Mouse (Mus musculus): ENCODE data around the gene Mon2. TPM values are rescaled to one million over a fixed set of nuclear protein-coding genes. Genes with fewer than 3 reads are reported as not detected.

Mon2 gene
- total and polyA plus RNA-seq, 2 experiments from 2014 or later = 15.9 to 64.7 TPM

DNA sequence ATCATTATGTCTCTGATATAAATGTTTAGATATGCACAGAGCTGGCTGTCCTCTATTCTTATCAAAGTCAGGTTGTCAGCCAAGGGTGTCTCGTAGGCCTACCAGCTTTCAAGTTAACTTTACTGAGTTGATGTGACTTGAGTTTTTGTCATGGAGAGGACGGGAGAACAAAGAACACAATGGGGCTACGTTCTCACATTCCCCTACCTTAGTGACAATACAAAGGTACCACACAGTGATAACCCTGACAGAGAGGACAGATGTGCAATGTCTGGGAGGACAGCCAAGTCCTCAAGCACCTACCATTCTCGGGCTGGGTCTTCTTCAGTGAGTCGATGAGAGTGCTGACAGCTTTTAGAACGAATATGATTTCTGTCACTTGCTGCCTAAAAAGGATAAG lies 76.9 kb downstream of the Mon2 start:
- no peak for TF ChIP-seq CTCF (IDR thresholded peaks at IDR 0.05; ENCODE audit: low read depth)
- H3K9ac ChIP-seq (replicated peaks; ENCODE audit: low read length) = no peak overlapping the region
- H3K27ac ChIP-seq = no peak overlapping the region
- H3K9me3 ChIP-seq (ENCODE audit: low read length) = no peaks in the 10 kb centered on the region
- H3K36me3 ChIP-seq (ENCODE audit: insufficient read depth, low read length) = peaks cover 54% of the 10 kb centered on the region; the same call in 1 of the 2 replicates
- H3K27me3 ChIP-seq (ENCODE audit: insufficient read depth, low read length) = no peaks in the 10 kb centered on the region
- DNase-seq (ENCODE audit: low spot score) (no peak), ATAC-seq (no peak)
- no peak overlapping the region for H3K4me2 ChIP-seq (ENCODE audit: low read depth, low read length)
- WGBS = 60% methylated on average over 6 of the region's 6 CpGs
- H3K4me1 ChIP-seq (ENCODE audit: insufficient read depth, low read length) = no peaks in the 10 kb centered on the region
- no peak overlapping the region for H3K4me3 ChIP-seq (ENCODE audit: low read length)

DNA sequence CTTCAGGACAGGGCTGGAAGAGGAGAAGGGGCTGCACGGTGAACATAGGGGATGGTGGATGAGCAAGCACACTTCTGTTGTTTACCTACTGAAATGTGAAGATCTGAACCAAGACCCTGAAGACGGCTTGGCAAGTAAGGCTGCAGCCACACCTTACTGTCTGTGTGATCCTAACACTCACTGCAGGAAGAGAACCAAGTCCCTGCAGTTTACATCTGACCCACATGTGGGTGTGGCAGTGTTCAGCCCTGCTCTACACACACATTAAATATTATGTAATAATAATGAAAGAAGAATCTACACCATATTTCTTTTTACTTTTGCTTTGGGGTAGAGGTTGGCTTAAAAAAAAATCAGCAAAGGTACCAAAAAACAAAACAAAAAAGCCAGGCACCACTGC lies 78.5 kb downstream of the Mon2 start:
- no peaks in the 10 kb centered on the region for H3K9me3 ChIP-seq (ENCODE audit: low read length)
- no peak overlapping the region for H3K4me3 ChIP-seq (ENCODE audit: low read length)
- H3K9ac ChIP-seq (replicated peaks; ENCODE audit: low read length) = no peak overlapping the region
- H3K4me2 ChIP-seq (ENCODE audit: low read depth, low read length) = no peak overlapping the region
- H3K27me3 ChIP-seq (ENCODE audit: insufficient read depth, low read length) = no peaks in the 10 kb centered on the region
- H3K36me3 ChIP-seq (ENCODE audit: insufficient read depth, low read length) = peaks cover 53% of the 10 kb centered on the region; the same call in 1 of the 2 replicates
- H3K27ac ChIP-seq = no peak overlapping the region
- DNase-seq (ENCODE audit: low spot score) = no peak
- ATAC-seq = no peak
- WGBS = 93% methylated on average over 2 of the region's 2 CpGs
- no peaks in the 10 kb centered on the region for H3K4me1 ChIP-seq (ENCODE audit: insufficient read depth, low read length)
- no peak for TF ChIP-seq CTCF (IDR thresholded peaks at IDR 0.05; ENCODE audit: low read depth)

DNA sequence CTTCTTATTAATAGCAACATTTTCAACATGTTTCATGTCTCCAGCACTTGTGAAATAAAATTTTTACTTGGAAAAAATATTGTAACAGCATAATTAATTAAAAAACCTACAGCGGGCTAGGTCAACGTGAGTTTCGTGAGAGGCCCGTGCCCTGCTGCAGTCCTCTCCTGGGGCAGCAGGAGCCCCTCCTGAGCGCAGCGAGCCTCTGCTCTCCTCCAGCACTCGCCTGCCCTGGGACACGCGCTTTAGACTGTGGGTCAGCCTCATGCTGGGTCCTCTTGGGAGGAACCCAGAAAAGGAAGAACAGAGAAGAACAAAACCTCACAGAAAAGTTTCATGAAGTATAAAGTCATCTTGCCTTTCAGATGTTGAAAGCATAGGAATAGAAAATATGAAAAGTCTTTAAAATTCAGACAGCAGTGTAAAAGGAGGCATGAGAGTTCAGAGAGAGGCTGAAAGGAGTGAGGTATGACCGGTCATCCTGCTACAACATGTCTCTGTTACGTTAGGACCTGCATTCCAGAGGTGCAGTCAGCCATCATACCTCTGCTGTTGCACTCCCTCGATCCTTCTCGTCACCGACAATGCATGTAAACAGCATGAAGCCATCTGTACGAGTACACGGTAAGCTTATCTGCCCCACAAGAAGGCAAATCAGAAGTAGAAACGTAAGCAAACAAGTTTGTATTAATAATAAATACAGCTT lies 81.8 kb downstream of the Mon2 start:
- ATAC-seq (no peak), DNase-seq (ENCODE audit: low spot score) (no peak)
- Histone ChIP-seq H3K4me2 (ENCODE audit: low read depth, low read length) (no peak overlapping the region), H3K4me3 (ENCODE audit: low read length) (no peak overlapping the region), H3K4me1 (ENCODE audit: insufficient read depth, low read length) (no peaks in the 10 kb centered on the region), H3K9me3 (ENCODE audit: low read length) (no peaks in the 10 kb centered on the region), H3K27ac (no peak overlapping the region), H3K9ac (replicated peaks; ENCODE audit: low read length) (no peak overlapping the region), H3K27me3 (ENCODE audit: insufficient read depth, low read length) (no peaks in the 10 kb centered on the region), H3K36me3 (ENCODE audit: insufficient read depth, low read length) (peaks cover 40% of the 10 kb centered on the region; the same call in 1 of the 2 replicates)
- TF ChIP-seq CTCF (IDR thresholded peaks at IDR 0.05; ENCODE audit: low read depth) = no peak
- WGBS = 52% methylated on average over 17 of the region's 17 CpGs

DNA sequence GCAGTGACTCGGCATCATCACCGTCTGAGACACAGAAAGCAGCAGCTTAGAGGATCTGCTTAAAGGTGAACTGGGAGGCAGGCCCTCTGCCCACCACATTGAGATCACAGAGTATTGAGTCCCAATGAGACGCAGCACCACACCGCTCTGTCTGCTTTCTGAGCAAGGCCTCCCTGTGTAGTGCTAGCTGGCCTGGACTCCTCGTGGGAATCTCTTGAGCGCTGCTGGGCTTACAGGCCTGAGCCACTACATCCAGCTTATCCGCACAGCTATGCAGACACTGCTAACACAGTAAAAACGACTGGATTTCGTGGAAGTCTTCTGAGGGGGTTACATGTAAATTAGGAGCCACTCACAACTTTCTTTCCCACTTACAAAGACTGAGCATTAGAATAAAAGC lies 84.7 kb downstream of the Mon2 start:
- no peak for DNase-seq (ENCODE audit: low spot score)
- 83% methylated on average over 9 of the region's 9 CpGs for WGBS
- TF ChIP-seq CTCF (IDR thresholded peaks at IDR 0.05; ENCODE audit: low read depth) = no peak
- Histone ChIP-seq H3K27me3 (ENCODE audit: insufficient read depth, low read length) (no peaks in the 10 kb centered on the region), H3K4me1 (ENCODE audit: insufficient read depth, low read length) (no peaks in the 10 kb centered on the region), H3K27ac (peak overlapping the region; percentile 45; the same call in 1 of the 2 replicates), H3K4me3 (ENCODE audit: low read length) (no peak overlapping the region), H3K9ac (replicated peaks; ENCODE audit: low read length) (no peak overlapping the region), H3K36me3 (ENCODE audit: insufficient read depth, low read length) (peaks cover 17% of the 10 kb centered on the region; the same call in 1 of the 2 replicates), H3K4me2 (ENCODE audit: low read depth, low read length) (no peak overlapping the region), H3K9me3 (ENCODE audit: low read length) (no peaks in the 10 kb centered on the region)
- ATAC-seq = no peak

DNA sequence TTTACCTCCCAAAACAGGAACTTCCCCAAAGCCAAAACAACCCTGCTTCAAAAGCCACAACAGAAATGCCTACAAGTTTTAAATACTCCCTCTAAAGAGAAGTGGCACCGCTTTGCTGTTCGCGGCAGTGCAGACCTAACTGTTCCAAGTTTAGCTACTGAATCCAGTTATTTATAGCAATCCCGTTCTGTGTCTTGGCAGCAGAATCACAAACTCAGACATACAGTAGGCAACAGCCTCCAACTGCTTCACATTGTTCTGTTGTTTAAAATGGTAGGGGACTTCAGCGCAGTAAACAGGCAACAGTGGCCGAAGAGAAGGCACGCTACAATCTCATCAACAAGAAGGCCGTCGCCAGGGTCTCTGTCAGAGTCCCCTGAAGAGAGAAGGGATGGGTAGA lies 85.3 kb downstream of the Mon2 start:
- DNase-seq (ENCODE audit: low spot score) = no peak
- no peak for TF ChIP-seq CTCF (IDR thresholded peaks at IDR 0.05; ENCODE audit: low read depth)
- 63% methylated on average over 9 of the region's 9 CpGs for WGBS

DNA sequence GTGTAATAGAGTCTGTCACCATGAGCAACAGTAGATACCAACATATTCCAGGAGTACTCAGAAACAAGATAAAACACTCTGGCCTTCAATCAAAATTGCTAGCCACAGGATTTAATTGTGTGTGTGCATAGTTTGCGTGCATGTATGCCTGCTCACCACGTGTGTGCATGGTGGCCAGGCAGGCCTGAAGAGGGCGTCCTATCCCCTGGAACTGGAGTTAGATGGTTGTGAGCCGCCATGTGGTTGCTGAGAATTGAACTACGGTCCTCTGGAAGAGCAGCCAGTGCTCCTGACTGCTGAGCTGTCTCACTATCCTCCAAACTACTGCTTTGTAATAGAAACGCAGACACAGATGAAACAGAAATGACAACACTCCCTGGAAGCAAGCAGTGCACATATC lies 85.7 kb downstream of the Mon2 start:
- Histone ChIP-seq H3K4me2 (ENCODE audit: low read depth, low read length) (no peak overlapping the region), H3K4me1 (ENCODE audit: insufficient read depth, low read length) (no peaks in the 10 kb centered on the region), H3K4me3 (ENCODE audit: low read length) (no peak overlapping the region), H3K27ac (peak overlapping the region; percentile 45; the same call in 1 of the 2 replicates), H3K9ac (replicated peaks; ENCODE audit: low read length) (no peak overlapping the region), H3K9me3 (ENCODE audit: low read length) (no peaks in the 10 kb centered on the region), H3K27me3 (ENCODE audit: insufficient read depth, low read length) (no peaks in the 10 kb centered on the region), H3K36me3 (ENCODE audit: insufficient read depth, low read length) (peaks cover 11% of the 10 kb centered on the region; the same call in 1 of the 2 replicates)
- TF ChIP-seq CTCF (IDR thresholded peaks at IDR 0.05; ENCODE audit: low read depth) = no peak; the same call in 1 of the 2 replicates
- DNase-seq (ENCODE audit: low spot score) (no peak), ATAC-seq (no peak)
- 93% methylated on average over 6 of the region's 6 CpGs for WGBS

More for the DNA sequence above, 85.3 kb downstream of the Mon2 start:
- Histone ChIP-seq H3K27ac (peak overlapping the region; percentile 45; the same call in 1 of the 2 replicates), H3K4me3 (ENCODE audit: low read length) (no peak overlapping the region), H3K9me3 (ENCODE audit: low read length) (no peaks in the 10 kb centered on the region), H3K4me2 (ENCODE audit: low read depth, low read length) (no peak overlapping the region), H3K36me3 (ENCODE audit: insufficient read depth, low read length) (peaks cover 14% of the 10 kb centered on the region; the same call in 1 of the 2 replicates), H3K4me1 (ENCODE audit: insufficient read depth, low read length) (no peaks in the 10 kb centered on the region), H3K27me3 (ENCODE audit: insufficient read depth, low read length) (no peaks in the 10 kb centered on the region), H3K9ac (replicated peaks; ENCODE audit: low read length) (no peak overlapping the region)
- no peak for ATAC-seq

DNA sequence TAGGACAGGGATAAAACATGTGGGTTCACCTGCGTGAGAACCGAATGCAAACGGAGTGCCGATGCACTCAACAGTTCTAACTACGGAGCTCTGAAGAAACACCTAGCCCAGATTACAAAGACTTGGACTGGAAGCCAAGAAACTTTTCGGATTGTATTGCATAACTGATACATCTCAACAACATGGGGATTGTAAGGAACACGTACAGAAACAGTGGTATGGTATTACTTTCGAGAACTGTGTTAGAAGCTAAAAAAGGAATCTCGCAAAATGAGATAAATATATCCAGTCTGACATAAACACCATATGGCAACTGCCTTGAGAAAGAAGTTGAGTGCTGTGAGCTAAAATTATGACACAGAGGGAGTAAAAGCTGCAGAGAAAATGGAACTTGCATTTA lies 86.4 kb downstream of the Mon2 start:
- Histone ChIP-seq H3K27me3 (ENCODE audit: insufficient read depth, low read length) (no peaks in the 10 kb centered on the region), H3K36me3 (ENCODE audit: insufficient read depth, low read length) (peaks cover 6% of the 10 kb centered on the region; the same call in 1 of the 2 replicates), H3K27ac (no peak overlapping the region), H3K4me2 (ENCODE audit: low read depth, low read length) (no peak overlapping the region), H3K9ac (replicated peaks; ENCODE audit: low read length) (no peak overlapping the region), H3K4me1 (ENCODE audit: insufficient read depth, low read length) (no peaks in the 10 kb centered on the region), H3K4me3 (ENCODE audit: low read length) (no peak overlapping the region), H3K9me3 (ENCODE audit: low read length) (no peaks in the 10 kb centered on the region)
- 94% methylated on average over 9 of the region's 9 CpGs for WGBS
- DNase-seq (ENCODE audit: low spot score) (no peak), ATAC-seq (no peak)
- TF ChIP-seq CTCF (IDR thresholded peaks at IDR 0.05; ENCODE audit: low read depth) = no peak
